Comparison of ENCODE assay signal across 10 mouse cellular contexts in the genomic region with DNA sequence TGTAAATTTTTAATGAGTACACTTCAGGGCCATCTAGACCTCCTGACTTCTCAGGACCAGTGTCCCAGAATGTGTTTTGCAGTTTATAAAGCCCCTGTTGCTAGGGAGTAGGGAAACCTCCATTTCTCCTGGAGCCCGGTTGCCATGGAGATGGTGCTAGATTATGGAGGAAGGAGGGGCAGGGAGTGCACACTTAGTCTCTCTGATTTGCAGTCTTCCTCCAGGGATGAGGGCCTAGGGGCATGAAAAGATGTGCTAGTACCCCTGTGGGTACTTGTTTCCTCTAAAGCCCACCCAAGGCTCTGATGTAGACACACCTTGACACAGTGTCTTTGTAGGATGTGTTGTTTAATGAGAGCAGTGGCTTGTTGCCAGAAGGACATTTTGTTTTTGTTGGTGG.
DNase-seq lines count a peak whose midpoint lies in the region; ATAC-seq and TF ChIP-seq lines count a peak whose summit lies in the region.
"Had no signal": no experiment of that assay in that cellular context is flagged by ENCODE, and none has a peak within 500 bp of the region (broad histone marks: within the 10 kb centered on the region; RNA-seq: fewer than 3 reads in every experiment).

No protein-coding gene starts in this region.

- no peaks in the 10 kb centered on the region for H3K27me3 ChIP-seq in forebrain, postnatal 0 days (ENCODE audit: insufficient read depth, low read length)
- no peaks in the 10 kb centered on the region for H3K27me3 ChIP-seq in kidney, embryonic 15.5 days
- H3K27me3 ChIP-seq: heart, embryonic 13.5 days; megakaryocyte, embryonic 14.5 days had no signal

- TF ChIP-seq CTCF in forebrain, postnatal 0 days (IDR thresholded peaks at IDR 0.05; ENCODE audit: low read depth): no peak

- peak; percentile 52 to 66 for DNase-seq in cerebellum, postnatal 14 days
- no peak for DNase-seq in cerebellum, adult 9-10 months
- peak; percentile 88 for DNase-seq in forebrain, postnatal 0 days
- peak; percentile 62 for DNase-seq in left cerebral cortex, postnatal 4 days
- DNase-seq in right cerebral cortex, adult 2 months (ENCODE audit: low spot score in 2 of 2): peak; percentile 65 to 73
- DNase-seq in kidney, postnatal 25 days: no peak
- DNase-seq in cerebellum, adult 11 months: no peak

- peak overlapping the region; percentile 77 for H3K27ac ChIP-seq in forebrain, postnatal 0 days (ENCODE audit: low read depth, low read length)
- H3K27ac ChIP-seq in kidney, embryonic 15.5 days: no peak overlapping the region
- H3K27ac ChIP-seq: heart, embryonic 13.5 days had no signal

- peaks cover 30% of the 10 kb centered on the region for H3K4me1 ChIP-seq in forebrain, postnatal 0 days (ENCODE audit: insufficient read depth)
- no peaks in the 10 kb centered on the region for H3K4me1 ChIP-seq in kidney, embryonic 15.5 days

- WGBS in forebrain, postnatal 0 days: 46% methylated on average over 1 of the region's 1 CpGs
- 85% methylated on average over 1 of the region's 1 CpGs for WGBS in kidney, embryonic 15.5 days

- H3K36me3 ChIP-seq in forebrain, postnatal 0 days (ENCODE audit: insufficient read depth): no peaks in the 10 kb centered on the region
- H3K36me3 ChIP-seq in kidney, embryonic 15.5 days: no peaks in the 10 kb centered on the region
- H3K36me3 ChIP-seq: heart, embryonic 13.5 days had no signal

- intact Hi-C loops in left cerebral cortex, postnatal 4 days (cut with DNase I): no loop called here

- H3K4me2 ChIP-seq in forebrain, postnatal 0 days (ENCODE audit: low read depth): no peak overlapping the region
- H3K4me2 ChIP-seq in kidney, embryonic 15.5 days: no peak overlapping the region
- H3K4me2 ChIP-seq: heart, embryonic 13.5 days had no signal

- H3K9me3 ChIP-seq in forebrain, postnatal 0 days (ENCODE audit: low read length): no peaks in the 10 kb centered on the region
- no peaks in the 10 kb centered on the region for H3K9me3 ChIP-seq in kidney, embryonic 15.5 days (replicated peaks)
- H3K9me3 ChIP-seq: heart, embryonic 13.5 days; megakaryocyte, embryonic 14.5 days had no signal

- ATAC-seq in forebrain, postnatal 0 days: peak; percentile 91
- ATAC-seq in kidney, embryonic 15.5 days (replicated peaks; ENCODE audit: low FRiP score): no peak

- H3K9ac ChIP-seq in forebrain, postnatal 0 days: no peak overlapping the region
- H3K9ac ChIP-seq in kidney, embryonic 15.5 days: no peak overlapping the region
- H3K9ac ChIP-seq: heart, embryonic 13.5 days had no signal

- H3K4me3 ChIP-seq in forebrain, postnatal 0 days (ENCODE audit: low read depth, low read length): no peak overlapping the region
- no peak overlapping the region for H3K4me3 ChIP-seq in kidney, embryonic 15.5 days (replicated peaks)
- H3K4me3 ChIP-seq: heart, embryonic 13.5 days; megakaryocyte, embryonic 14.5 days had no signal

Comparison
In these comparisons a context has a peak if more than half of its experiments do, and no peak if none do; other contexts are left out.
1. DNase-seq: peak in cerebellum, postnatal 14 days (2 of 2), forebrain, postnatal 0 days (single experiment), left cerebral cortex, postnatal 4 days (single experiment) and right cerebral cortex, adult 2 months (2 of 2); none in cerebellum, adult 9-10 months (single experiment), kidney, postnatal 25 days (0 of 2) and cerebellum, adult 11 months (single experiment).